Mouse (Mus musculus) gastrocnemius, adult 2 months (tissue): ENCODE measurements around the gene Cdh1. TPM values are rescaled to one million over a fixed set of nuclear protein-coding genes. Genes with fewer than 3 reads are reported as not detected.

Source experiments
- DNase-seq: peaks from one replicate; pipeline ENCODE4 v3.0.0; 2022
- H3K27ac ChIP-seq: fragments of 200-600 bp; 2 replicates; pipeline ENCODE4 v1.8.1; 2022; ENCODE audit warnings: mild to moderate bottlenecking
- H3K4me3 ChIP-seq: fragments of 200-600 bp; 2 replicates; pipeline ENCODE4 v1.8.1; 2022; ENCODE audit warnings: mild to moderate bottlenecking, moderate library complexity
- CTCF ChIP-seq: fragments of 200-600 bp; IDR thresholded peaks from 2 replicates; pipeline ENCODE4 v1.8.1; 2022; ENCODE audit warnings: antibody characterized with exemption, mild to moderate bottlenecking, moderate library complexity
- intact Hi-C: fragments of 180-260 bp; cut with DNase I; formaldehyde crosslinking; loops from one replicate; pipeline ENCODE4 v1.15.1; 2025
- total RNA-seq, 2 experiments: library from RNA; stranded (reverse); gene quantifications; 2 replicates each; pipeline ENCODE4 v1.2.3; 2021

Gene Cdh1
- total RNA-seq, 2 experiments from 2014 or later, result 0.17 to 0.51 TPM

DNA sequence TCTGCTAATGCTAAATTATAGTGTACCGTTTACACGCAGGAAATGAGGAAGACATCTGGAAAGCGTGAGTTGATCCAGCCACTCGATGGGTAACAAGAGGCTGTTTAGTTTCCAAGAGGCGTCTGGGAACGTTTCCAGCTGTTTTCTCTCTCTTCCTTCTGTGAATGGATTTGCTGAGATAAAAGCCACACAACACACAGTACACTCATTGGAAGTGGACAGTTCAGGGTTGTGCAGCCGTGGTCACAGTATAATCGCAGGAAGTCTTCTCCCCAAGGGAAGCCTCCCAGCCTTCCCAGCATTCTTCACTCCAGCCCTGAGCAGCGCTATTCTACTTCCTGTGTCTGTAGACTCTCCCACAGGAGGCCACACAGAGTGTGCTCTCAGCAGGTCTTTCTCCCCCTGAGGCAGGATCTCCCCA lies 101.8 kb downstream of the Cdh1 start:
- H3K4me3 ChIP-seq, result peak overlapping the region; percentile 44
- no peak for TF ChIP-seq CTCF
- DNase-seq, result peak; percentile 64
- peak overlapping the region; percentile 85 for H3K27ac ChIP-seq
- intact Hi-C loops, result no loop called here

GRCm38 (mm10) chr8:106706194-106706593 lies 103.0 kb downstream of the Cdh1 start:
- intact Hi-C loops, result no loop called here
- Histone ChIP-seq H3K4me3 (no peak overlapping the region), H3K27ac (peak overlapping the region; percentile 85)
- TF ChIP-seq CTCF, result no peak
- DNase-seq, result no peak

GRCm38 (mm10) chr8:106710002-106710401 lies 106.9 kb downstream of the Cdh1 start:
- Histone ChIP-seq H3K27ac (no peak overlapping the region), H3K4me3 (no peak overlapping the region)
- no peak for TF ChIP-seq CTCF
- intact Hi-C loops, result no loop called here
- no peak for DNase-seq

DNA sequence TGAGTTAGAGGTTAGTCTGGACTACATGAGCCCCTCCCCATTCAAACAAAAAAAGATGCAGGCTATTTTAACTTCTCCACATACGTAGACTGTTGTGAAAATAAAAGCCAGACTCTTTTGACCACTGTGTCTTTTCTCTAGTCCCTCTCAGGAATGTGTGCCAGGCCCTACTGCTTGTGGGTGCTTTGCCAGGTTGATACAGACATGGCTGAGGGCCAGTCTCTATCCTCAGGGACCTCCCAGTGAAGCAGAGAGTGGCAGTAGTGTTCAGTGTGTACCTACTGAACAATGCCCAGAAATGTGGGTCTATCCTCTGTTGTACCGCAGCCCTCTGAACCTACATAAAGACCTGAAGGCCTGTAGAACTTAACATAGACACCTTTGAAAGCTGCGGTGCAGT lies 109.3 kb downstream of the Cdh1 start:
- Histone ChIP-seq H3K4me3 (no peak overlapping the region), H3K27ac (peak overlapping the region; percentile 21; the same call in 1 of the 2 replicates)
- intact Hi-C loops, result no loop called here
- DNase-seq, result no peak
- TF ChIP-seq CTCF, result no peak

- DNase-seq, result no peak
- H3K27ac ChIP-seq, result peak overlapping the region; percentile 12; the same call in 1 of the 2 replicates
- H3K4me3 ChIP-seq, result no peak overlapping the region
- no peak for TF ChIP-seq CTCF
- intact Hi-C loops, result no loop called here
These were observed 111.1 kb downstream of the Cdh1 start for GRCm38 (mm10) chr8:106714297-106714696.

DNA sequence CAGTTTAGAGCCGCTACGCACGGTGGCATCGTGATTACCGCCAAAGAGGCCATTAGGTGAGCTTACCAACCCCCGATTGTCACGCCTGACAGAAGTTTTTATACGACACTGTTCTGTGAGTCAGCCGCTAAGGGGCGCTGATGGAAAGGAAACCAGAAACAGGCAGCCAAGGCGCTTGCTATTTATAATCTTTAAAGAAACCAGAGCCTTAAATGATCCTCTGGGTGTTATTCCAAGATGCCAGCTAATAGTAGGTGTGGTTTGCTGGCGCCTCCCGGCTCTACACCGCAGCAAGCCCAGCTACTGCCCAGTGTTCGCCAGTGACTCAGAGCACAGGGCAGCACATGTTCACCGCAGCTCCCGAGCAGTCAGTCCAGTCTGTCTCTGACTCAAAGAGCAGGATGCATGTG lies 114.9 kb downstream of the Cdh1 start:
- Histone ChIP-seq H3K4me3 (peak overlapping the region; percentile 56), H3K27ac (peak overlapping the region; percentile 88)
- peak; percentile 89 for DNase-seq
- intact Hi-C loops, result loop anchor here (1.0 to 5.0 kb wide), 2 partner anchors 154 to 169 kb away; partner anchors contain the start of gene Has3
- peak; percentile 93 for TF ChIP-seq CTCF

Other genes starting within 250 kb of the Cdh1 start
- gene Zfp90, start 188.0 kb upstream of the Cdh1 start, total RNA-seq, result 1 to 10 TPM; 1.2 to 1.7 TPM
- gene 6030452D12Rik, start 102.8 kb upstream of the Cdh1 start, total RNA-seq, result not detected
- under 1 TPM in 1 of 2 experiments, not detected in 1; 0.06 TPM for gene Cdh3, start 92.5 kb upstream of the Cdh1 start, total RNA-seq
- gene Gm10073, start 29.9 kb upstream of the Cdh1 start, total RNA-seq, result 100 to 1,000 TPM in 1 of 2 experiments, 10 to 100 TPM in 1; 92.2 to 103 TPM
- 10 to 100 TPM; 12.2 to 12.7 TPM for gene Tango6, start 79.7 kb downstream of the Cdh1 start, total RNA-seq